8 mouse cellular contexts compared by ENCODE assay signal in the genomic region with DNA sequence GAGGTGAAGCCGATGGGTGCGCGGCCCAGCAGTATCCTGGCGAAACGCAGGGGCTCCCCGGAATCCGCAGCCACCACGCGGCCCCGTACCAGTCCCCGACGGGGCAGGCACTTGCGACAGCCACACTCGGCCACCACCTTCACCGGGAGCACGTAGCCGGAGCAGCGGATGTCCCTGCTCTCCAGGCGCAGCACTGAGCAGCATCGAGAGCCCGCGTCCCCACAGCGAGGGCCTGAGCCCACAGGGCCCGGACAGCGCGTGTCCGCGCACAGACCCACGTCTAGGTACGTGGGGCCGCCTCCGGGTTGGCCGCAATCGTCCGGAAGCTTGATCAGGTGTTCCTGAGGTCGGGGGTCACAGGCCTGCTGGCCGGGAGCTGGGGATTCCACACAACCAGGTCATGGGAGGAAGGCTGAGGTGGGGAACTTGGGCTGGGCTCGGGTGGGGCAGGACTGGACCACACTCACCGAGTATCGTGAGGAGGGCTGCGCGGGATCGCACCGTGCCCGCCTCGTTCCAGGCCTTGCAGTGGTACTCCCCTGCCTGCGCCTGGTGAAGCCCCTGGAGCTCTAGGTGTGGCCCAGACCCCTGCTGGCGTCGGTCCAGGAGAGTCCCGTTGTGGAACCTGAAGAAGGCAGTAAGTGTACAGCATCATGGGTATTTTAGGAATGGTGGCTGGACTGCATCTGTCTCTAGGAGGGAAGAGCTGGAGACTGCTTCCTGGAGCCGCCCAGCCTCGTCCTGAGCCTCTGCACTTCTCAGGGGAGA. TPM values are rescaled to one million over a fixed set of nuclear protein-coding genes. Genes with fewer than 3 reads are reported as not detected.
A peak's percentile ranks its signal among the peaks of the same experiment; 100 is the strongest.
DNase-seq lines count a peak whose midpoint lies in the region; ATAC-seq and TF ChIP-seq lines count a peak whose summit lies in the region.

No protein-coding gene starts in this region.

- peak overlapping the region; percentile 40 for H3K4me3 ChIP-seq in lung, embryonic 14.5 days (ENCODE audit: low read depth, low read length)
- H3K4me3 ChIP-seq in forebrain, embryonic 11.5 days (ENCODE audit: low read depth, low read length): no peak overlapping the region
- H3K4me3 ChIP-seq in limb, embryonic 11.5 days (ENCODE audit: low read depth, low read length): peak overlapping the region; percentile 29; the same call in 1 of the 2 replicates
- H3K4me3 ChIP-seq in neural tube, embryonic 15.5 days (replicated peaks): peak overlapping the region; percentile 49

- H3K9ac ChIP-seq in lung, embryonic 14.5 days: no peak overlapping the region; the same call in 1 of the 2 replicates
- H3K9ac ChIP-seq in forebrain, embryonic 11.5 days (ENCODE audit: low read length): no peak overlapping the region
- no peak overlapping the region for H3K9ac ChIP-seq in limb, embryonic 11.5 days (ENCODE audit: low read length)
- 0 out of 2 replicates have a peak overlapping the region, but pooled peaks have one; percentile 34 for H3K9ac ChIP-seq in neural tube, embryonic 15.5 days (replicated peaks)

- 14% methylated on average over 52 of the region's 52 CpGs for WGBS in lung, embryonic 14.5 days
- 14% methylated on average over 52 of the region's 52 CpGs for WGBS in forebrain, embryonic 11.5 days
- WGBS in limb, embryonic 11.5 days: 16% methylated on average over 52 of the region's 52 CpGs
- 15% methylated on average over 52 of the region's 52 CpGs for WGBS in neural tube, embryonic 15.5 days

- DNase-seq in lung, embryonic 14.5 days: no peak
- no peak for DNase-seq in lung, postnatal 25 days (ENCODE audit: low spot score)
- peak; percentile 62 for DNase-seq in forebrain, embryonic 11.5 days (ENCODE audit: low spot score)
- no peak for DNase-seq in limb, embryonic 11.5 days (ENCODE audit: low spot score)
- DNase-seq in T-cell, adult 2 months (ENCODE audit: low spot score): no peak
- DNase-seq in lung, postnatal 4 days: no peak
- no peak for DNase-seq in thymus, postnatal 0 days (ENCODE audit: low spot score)

- H3K27me3 ChIP-seq in lung, embryonic 14.5 days (ENCODE audit: insufficient read depth, low read length): peaks cover 91% of the 10 kb centered on the region
- peaks cover 89% of the 10 kb centered on the region for H3K27me3 ChIP-seq in forebrain, embryonic 11.5 days (ENCODE audit: control insufficient read depth, insufficient read depth, low read length)
- H3K27me3 ChIP-seq in limb, embryonic 11.5 days (ENCODE audit: control insufficient read depth, insufficient read depth, low read length): peaks cover 94% of the 10 kb centered on the region
- peaks cover 97% of the 10 kb centered on the region for H3K27me3 ChIP-seq in neural tube, embryonic 15.5 days (replicated peaks)

- H3K27ac ChIP-seq in lung, embryonic 14.5 days (ENCODE audit: low read depth): no peak overlapping the region
- no peak overlapping the region for H3K27ac ChIP-seq in forebrain, embryonic 11.5 days (ENCODE audit: low read depth, low read length)
- no peak overlapping the region for H3K27ac ChIP-seq in limb, embryonic 11.5 days (replicated peaks; ENCODE audit: low read depth, low read length)
- H3K27ac ChIP-seq in neural tube, embryonic 15.5 days (replicated peaks): no peak overlapping the region

- H3K9me3 ChIP-seq in lung, embryonic 14.5 days (ENCODE audit: low read depth, low read length): no peaks in the 10 kb centered on the region; the same call in 1 of the 2 replicates
- no peaks in the 10 kb centered on the region for H3K9me3 ChIP-seq in forebrain, embryonic 11.5 days (ENCODE audit: control insufficient read depth, low read length)
- H3K9me3 ChIP-seq in limb, embryonic 11.5 days (ENCODE audit: control insufficient read depth, low read length): no peaks in the 10 kb centered on the region
- no peaks in the 10 kb centered on the region for H3K9me3 ChIP-seq in neural tube, embryonic 15.5 days (replicated peaks)

- peak; percentile 2; the same call in 1 of the 2 replicates for ATAC-seq in lung, embryonic 14.5 days (ENCODE audit: insufficient read depth)
- ATAC-seq in forebrain, embryonic 11.5 days (replicated peaks; ENCODE audit: low FRiP score): no peak
- ATAC-seq in limb, embryonic 11.5 days (ENCODE audit: insufficient number of reproducible peaks, low FRiP score, low TSS enrichment, low read depth): 0 out of 2 replicates have a peak, but pooled peaks have one; percentile 4
- no peak for ATAC-seq in neural tube, embryonic 15.5 days (ENCODE audit: low FRiP score)

- H3K4me1 ChIP-seq in lung, embryonic 14.5 days (ENCODE audit: insufficient read depth): no peaks in the 10 kb centered on the region
- H3K4me1 ChIP-seq in forebrain, embryonic 11.5 days (replicated peaks; ENCODE audit: control insufficient read depth, insufficient read depth, low read length): peaks cover 22% of the 10 kb centered on the region; the same call in 1 of the 2 replicates
- H3K4me1 ChIP-seq in limb, embryonic 11.5 days (ENCODE audit: control insufficient read depth, insufficient read depth, low read length): peaks cover 8% of the 10 kb centered on the region
- peaks cover 59% of the 10 kb centered on the region for H3K4me1 ChIP-seq in neural tube, embryonic 15.5 days

- peak overlapping the region; percentile 61 for H3K4me2 ChIP-seq in lung, embryonic 14.5 days
- H3K4me2 ChIP-seq in forebrain, embryonic 11.5 days (ENCODE audit: low read depth, low read length, severe bottlenecking): no peak overlapping the region; the same call in 1 of the 2 replicates
- 0 out of 2 replicates have a peak overlapping the region, but pooled peaks have one; percentile 42 for H3K4me2 ChIP-seq in limb, embryonic 11.5 days (ENCODE audit: low read depth, severe bottlenecking)
- peak overlapping the region; percentile 56 for H3K4me2 ChIP-seq in neural tube, embryonic 15.5 days

- no peaks in the 10 kb centered on the region for H3K36me3 ChIP-seq in lung, embryonic 14.5 days (ENCODE audit: insufficient read depth)
- H3K36me3 ChIP-seq in forebrain, embryonic 11.5 days (ENCODE audit: control insufficient read depth, insufficient read depth, low read length): no peaks in the 10 kb centered on the region
- H3K36me3 ChIP-seq in limb, embryonic 11.5 days (ENCODE audit: control insufficient read depth, insufficient read depth, low read length): peaks cover 2% of the 10 kb centered on the region; the same call in 1 of the 2 replicates
- H3K36me3 ChIP-seq in neural tube, embryonic 15.5 days: no peaks in the 10 kb centered on the region

- TF ChIP-seq CTCF in lung, embryonic 14.5 days (IDR thresholded peaks at IDR 0.05; ENCODE audit: low read depth): no peak

RNA-seq across cellular contexts. Expression of a gene that starts 4.5 kb away (rescaled TPM):
- 0.25 and 0.31 TPM in 2 replicates for polyA plus RNA-seq in lung, embryonic 14.5 days (2014; fragmentation: Nextera tagmentation; extraction: Ambion mirVana)
- 0.20 and 0.35 TPM in 2 replicates for polyA plus RNA-seq in forebrain, embryonic 11.5 days (2014; fragmentation: Nextera tagmentation; extraction: Ambion mirVana)
- polyA plus RNA-seq in limb, embryonic 11.5 days (2014; fragmentation: Nextera tagmentation; extraction: Ambion mirVana): 0.28 and 0.35 TPM in 2 replicates
- polyA plus RNA-seq in neural tube, embryonic 15.5 days (2015; fragmentation: Nextera tagmentation; extraction: Ambion mirVana): 5.3 and 6.0 TPM in 2 replicates
- 0.09 and 0.16 TPM in 2 replicates for polyA plus RNA-seq in thymus, postnatal 0 days (2015; fragmentation: Nextera tagmentation; extraction: Ambion mirVana)

RNA-seq across cellular contexts. Expression of a gene that starts 19.0 kb away (rescaled TPM):
- polyA plus RNA-seq in lung, embryonic 14.5 days (2014; fragmentation: Nextera tagmentation; extraction: Ambion mirVana): 3.8 and 4.3 TPM in 2 replicates
- polyA plus RNA-seq in forebrain, embryonic 11.5 days (2014; fragmentation: Nextera tagmentation; extraction: Ambion mirVana): 5.2 and 6.0 TPM in 2 replicates
- 4.4 and 4.9 TPM in 2 replicates for polyA plus RNA-seq in limb, embryonic 11.5 days (2014; fragmentation: Nextera tagmentation; extraction: Ambion mirVana)
- 4.3 TPM in 2 replicates for polyA plus RNA-seq in neural tube, embryonic 15.5 days (2015; fragmentation: Nextera tagmentation; extraction: Ambion mirVana)
- polyA plus RNA-seq in thymus, postnatal 0 days (2015; fragmentation: Nextera tagmentation; extraction: Ambion mirVana): 5.0 and 5.1 TPM in 2 replicates

RNA-seq across cellular contexts. Expression of a gene that starts 19.3 kb away (rescaled TPM):
- polyA plus RNA-seq in lung, embryonic 14.5 days (2014; fragmentation: Nextera tagmentation; extraction: Ambion mirVana): 163 and 171 TPM in 2 replicates
- polyA plus RNA-seq in forebrain, embryonic 11.5 days (2014; fragmentation: Nextera tagmentation; extraction: Ambion mirVana): 153 and 155 TPM in 2 replicates
- polyA plus RNA-seq in limb, embryonic 11.5 days (2014; fragmentation: Nextera tagmentation; extraction: Ambion mirVana): 164 and 168 TPM in 2 replicates
- 190 and 209 TPM in 2 replicates for polyA plus RNA-seq in neural tube, embryonic 15.5 days (2015; fragmentation: Nextera tagmentation; extraction: Ambion mirVana)
- 228 and 241 TPM in 2 replicates for polyA plus RNA-seq in thymus, postnatal 0 days (2015; fragmentation: Nextera tagmentation; extraction: Ambion mirVana)

RNA-seq across cellular contexts. Expression of a gene that starts 19.5 kb away (rescaled TPM):
- polyA plus RNA-seq in lung, embryonic 14.5 days (2014; fragmentation: Nextera tagmentation; extraction: Ambion mirVana): 3.6 and 4.3 TPM in 2 replicates
- 4.0 and 4.4 TPM in 2 replicates for polyA plus RNA-seq in forebrain, embryonic 11.5 days (2014; fragmentation: Nextera tagmentation; extraction: Ambion mirVana)
- polyA plus RNA-seq in limb, embryonic 11.5 days (2014; fragmentation: Nextera tagmentation; extraction: Ambion mirVana): 2.5 and 4.3 TPM in 2 replicates
- polyA plus RNA-seq in neural tube, embryonic 15.5 days (2015; fragmentation: Nextera tagmentation; extraction: Ambion mirVana): 11.8 and 15.6 TPM in 2 replicates
- 3.7 and 4.0 TPM in 2 replicates for polyA plus RNA-seq in thymus, postnatal 0 days (2015; fragmentation: Nextera tagmentation; extraction: Ambion mirVana)

RNA-seq across cellular contexts. Expression of a gene that starts 50.7 kb away (rescaled TPM):
- polyA plus RNA-seq in lung, embryonic 14.5 days (2014; fragmentation: Nextera tagmentation; extraction: Ambion mirVana): 7.1 and 9.4 TPM in 2 replicates
- polyA plus RNA-seq in forebrain, embryonic 11.5 days (2014; fragmentation: Nextera tagmentation; extraction: Ambion mirVana): 48.7 and 50.3 TPM in 2 replicates
- 11.2 and 11.5 TPM in 2 replicates for polyA plus RNA-seq in limb, embryonic 11.5 days (2014; fragmentation: Nextera tagmentation; extraction: Ambion mirVana)
- 52.6 and 61.2 TPM in 2 replicates for polyA plus RNA-seq in neural tube, embryonic 15.5 days (2015; fragmentation: Nextera tagmentation; extraction: Ambion mirVana)
- 15.1 and 18.3 TPM in 2 replicates for polyA plus RNA-seq in thymus, postnatal 0 days (2015; fragmentation: Nextera tagmentation; extraction: Ambion mirVana)

Comparison
In these comparisons a context has a peak if more than half of its experiments do, and no peak if none do; other contexts are left out.
1. ATAC-seq: peak in lung, embryonic 14.5 days (single experiment) and limb, embryonic 11.5 days (single experiment); none in forebrain, embryonic 11.5 days (single experiment) and neural tube, embryonic 15.5 days (single experiment).